8 mouse cellular contexts compared by ENCODE assay signal in the genomic region with DNA sequence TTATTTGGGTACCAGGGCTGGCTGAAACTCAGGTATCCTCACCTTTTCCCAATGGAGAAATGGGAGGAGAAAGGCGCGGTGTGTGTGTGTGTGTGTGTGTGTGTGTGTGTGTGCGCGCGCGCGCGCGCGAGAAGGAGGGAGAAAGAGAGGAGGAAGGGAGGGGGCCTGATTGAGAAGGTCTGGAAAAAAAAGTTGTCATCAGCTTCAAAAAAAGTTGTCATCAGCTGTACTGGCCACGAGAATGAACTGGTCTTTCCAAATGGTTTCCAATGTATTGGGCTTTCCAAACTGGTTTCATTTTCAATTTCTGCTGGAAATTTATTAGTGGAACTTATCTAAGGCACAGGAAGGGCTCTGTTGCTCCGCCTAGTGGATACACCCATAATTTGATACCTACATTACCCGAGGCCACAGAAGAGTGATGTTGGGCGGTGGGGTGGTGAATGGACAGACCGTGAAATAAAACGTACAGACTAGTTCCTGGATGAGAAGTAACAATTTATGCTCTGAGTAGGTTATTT. TPM values are rescaled to one million over a fixed set of nuclear protein-coding genes. Genes with fewer than 3 reads are reported as not detected.
DNase-seq lines count a peak whose midpoint lies in the region; ATAC-seq and TF ChIP-seq lines count a peak whose summit lies in the region.

No protein-coding gene starts in this region.

- H3K9ac ChIP-seq in midbrain, embryonic 11.5 days (ENCODE audit: low read length) = peak overlapping the region; percentile 62

- peak; percentile 12; the same call in 1 of the 2 replicates for TF ChIP-seq CTCF in spleen, adult 2 months (IDR thresholded peaks at IDR 0.05; ENCODE audit: extremely low read depth, insufficient read depth, insufficient read length, insufficient replicate concordance)

- peak; percentile 74 for ATAC-seq in midbrain, embryonic 11.5 days (ENCODE audit: low FRiP score)

- H3K27me3 ChIP-seq in embryonic facial prominence, embryonic 10.5 days (replicated peaks; ENCODE audit: low read depth, poor library complexity, severe bottlenecking) = no peaks in the 10 kb centered on the region
- no peaks in the 10 kb centered on the region for H3K27me3 ChIP-seq in midbrain, embryonic 11.5 days (ENCODE audit: control insufficient read depth, insufficient read depth, low read length)
- no peaks in the 10 kb centered on the region for H3K27me3 ChIP-seq in spleen, adult 2 months (ENCODE audit: control insufficient read depth, insufficient read depth, low read length)

- H3K4me2 ChIP-seq in midbrain, embryonic 11.5 days = peak overlapping the region; percentile 76

- intact Hi-C loops in left cerebral cortex, postnatal 4 days (cut with DNase I) = loop anchor here (5.0 kb wide), 2 partner anchors 57 to 72 kb away; a partner anchor contains a TSS

- peak overlapping the region; percentile 78 for H3K27ac ChIP-seq in embryonic facial prominence, embryonic 10.5 days (replicated peaks)
- peak overlapping the region; percentile 32; the same call in 1 of the 2 replicates for H3K27ac ChIP-seq in midbrain, embryonic 11.5 days (ENCODE audit: low read depth, low read length)
- H3K27ac ChIP-seq in spleen, adult 2 months (ENCODE audit: insufficient read depth, low read length) = peak overlapping the region; percentile 58; the same call in 1 of the 2 replicates

- DNase-seq in 3T3-L1 (ENCODE audit: low read depth, low spot score) = peak; percentile 96
- DNase-seq in adrenal gland, postnatal 10 days = peak; percentile 76
- peak; percentile 60 for DNase-seq in embryonic facial prominence, embryonic 10.5 days (ENCODE audit: low spot score)
- peak; percentile 86 to 90 for DNase-seq in heart, adult 18-20 months
- peak; percentile 70 for DNase-seq in kidney, adult 11 months
- DNase-seq in left cerebral cortex, postnatal 4 days = peak; percentile 61
- DNase-seq in midbrain, embryonic 11.5 days (ENCODE audit: low spot score, missing footprints) = peak; percentile 93
- peak; percentile 54 to 59 for DNase-seq in spleen, adult 2 months (ENCODE audit: low read depth in 1 of 2, low spot score in 2 of 2)

- H3K9me3 ChIP-seq in embryonic facial prominence, embryonic 10.5 days = peaks cover 12% of the 10 kb centered on the region; the same call in 1 of the 2 replicates
- no peaks in the 10 kb centered on the region for H3K9me3 ChIP-seq in midbrain, embryonic 11.5 days (ENCODE audit: control insufficient read depth, low read length)

- H3K4me1 ChIP-seq in embryonic facial prominence, embryonic 10.5 days = peaks cover 17% of the 10 kb centered on the region
- peaks cover 2% of the 10 kb centered on the region; the same call in 1 of the 2 replicates for H3K4me1 ChIP-seq in midbrain, embryonic 11.5 days (ENCODE audit: control insufficient read depth, insufficient read depth, low read length)
- no peaks in the 10 kb centered on the region; the same call in 1 of the 2 replicates for H3K4me1 ChIP-seq in spleen, adult 2 months (ENCODE audit: control insufficient read depth, insufficient read depth, insufficient read length)

- no peak for TF ChIP-seq POLR2A in spleen, adult 2 months (IDR thresholded peaks at IDR 0.05; ENCODE audit: low read depth, low read length)

- no peaks in the 10 kb centered on the region for H3K36me3 ChIP-seq in embryonic facial prominence, embryonic 10.5 days (replicated peaks)
- H3K36me3 ChIP-seq in midbrain, embryonic 11.5 days (ENCODE audit: control insufficient read depth, insufficient read depth, low read length) = no peaks in the 10 kb centered on the region
- H3K36me3 ChIP-seq in spleen, adult 2 months (ENCODE audit: control insufficient read depth, insufficient read depth, low read length) = no peaks in the 10 kb centered on the region; the same call in 1 of the 2 replicates

- WGBS in embryonic facial prominence, embryonic 10.5 days = under 1% methylated on average over 16 of the region's 16 CpGs
- WGBS in midbrain, embryonic 11.5 days = under 1% methylated on average over 15 of the region's 16 CpGs
- under 1% methylated on average over 16 of the region's 16 CpGs for WGBS in spleen, adult 2 months

- H3K4me3 ChIP-seq in embryonic facial prominence, embryonic 10.5 days = peak overlapping the region; percentile 73
- peak overlapping the region; percentile 48 for H3K4me3 ChIP-seq in midbrain, embryonic 11.5 days (ENCODE audit: low read depth, low read length)
- peak overlapping the region; percentile 78 for H3K4me3 ChIP-seq in spleen, adult 2 months (ENCODE audit: extremely low read depth, insufficient read depth, insufficient read length)

RNA-seq across cellular contexts. Expression of a gene that starts 0.5 kb away (rescaled TPM):
- 10 to 100 TPM; 29.5 to 31.3 TPM for total RNA-seq in adrenal gland, postnatal 10 days (2021)
- 22.7 and 25.8 TPM in 2 replicates for polyA plus RNA-seq in embryonic facial prominence, embryonic 10.5 days (2016; fragmentation: Nextera tagmentation; extraction: Ambion mirVana)
- 10 to 100 TPM; 30.0 to 33.2 TPM for total RNA-seq in heart, adult 18-20 months (2021)
- total RNA-seq in left cerebral cortex, postnatal 4 days (2021) = 1 to 10 TPM; 5.3 to 5.7 TPM
- polyA plus RNA-seq in midbrain, embryonic 11.5 days (2014; fragmentation: Nextera tagmentation; extraction: Ambion mirVana) = 39.4 and 39.5 TPM in 2 replicates
- 125 and 250 TPM in 2 replicates for polyA plus RNA-seq in spleen, adult 2 months (2012; rRNA removed)

RNA-seq across cellular contexts. Expression of a gene that starts 23.4 kb away (rescaled TPM):
- 10 to 100 TPM in 1 of 2 experiments, 1 to 10 TPM in 1; 3.8 to 21.0 TPM for total RNA-seq in adrenal gland, postnatal 10 days (2021)
- 0.21 and 0.27 TPM in 2 replicates for polyA plus RNA-seq in embryonic facial prominence, embryonic 10.5 days (2016; fragmentation: Nextera tagmentation; extraction: Ambion mirVana)
- total RNA-seq in heart, adult 18-20 months (2021) = not detected
- not detected for total RNA-seq in left cerebral cortex, postnatal 4 days (2021)
- 0.15 TPM in 1 of 2 replicates, not detected in the other for polyA plus RNA-seq in midbrain, embryonic 11.5 days (2014; fragmentation: Nextera tagmentation; extraction: Ambion mirVana)
- polyA plus RNA-seq in spleen, adult 2 months (2012; rRNA removed) = 0.04 TPM in 1 of 2 replicates, not detected in the other

RNA-seq across cellular contexts. Expression of a gene that starts 23.9 kb away (rescaled TPM):
- 100 to 1,000 TPM in 1 of 2 experiments, 10 to 100 TPM in 1; 79.2 to 110 TPM for total RNA-seq in adrenal gland, postnatal 10 days (2021)
- 16.6 and 18.7 TPM in 2 replicates for polyA plus RNA-seq in embryonic facial prominence, embryonic 10.5 days (2016; fragmentation: Nextera tagmentation; extraction: Ambion mirVana)
- total RNA-seq in heart, adult 18-20 months (2021) = 10 to 100 TPM; 64.0 to 71.6 TPM
- total RNA-seq in left cerebral cortex, postnatal 4 days (2021) = 1 to 10 TPM; 5.6 to 6.2 TPM
- 37.0 and 39.2 TPM in 2 replicates for polyA plus RNA-seq in midbrain, embryonic 11.5 days (2014; fragmentation: Nextera tagmentation; extraction: Ambion mirVana)
- 135 and 186 TPM in 2 replicates for polyA plus RNA-seq in spleen, adult 2 months (2012; rRNA removed)

RNA-seq across cellular contexts. Expression of a gene that starts 27.7 kb away (rescaled TPM):
- total RNA-seq in adrenal gland, postnatal 10 days (2021) = 10 to 100 TPM; 66.0 to 69.7 TPM
- polyA plus RNA-seq in embryonic facial prominence, embryonic 10.5 days (2016; fragmentation: Nextera tagmentation; extraction: Ambion mirVana) = 64.9 and 65.8 TPM in 2 replicates
- total RNA-seq in heart, adult 18-20 months (2021) = 100 to 1,000 TPM; 109 to 146 TPM
- 10 to 100 TPM; 55.5 to 60.4 TPM for total RNA-seq in left cerebral cortex, postnatal 4 days (2021)
- polyA plus RNA-seq in midbrain, embryonic 11.5 days (2014; fragmentation: Nextera tagmentation; extraction: Ambion mirVana) = 38.1 and 43.1 TPM in 2 replicates
- 19.0 and 24.4 TPM in 2 replicates for polyA plus RNA-seq in spleen, adult 2 months (2012; rRNA removed)

RNA-seq across cellular contexts. Expression of a gene that starts 39.5 kb away (rescaled TPM):
- total RNA-seq in adrenal gland, postnatal 10 days (2021) = 1 to 10 TPM; 7.9 to 8.0 TPM
- polyA plus RNA-seq in embryonic facial prominence, embryonic 10.5 days (2016; fragmentation: Nextera tagmentation; extraction: Ambion mirVana) = 30.4 and 35.4 TPM in 2 replicates
- total RNA-seq in heart, adult 18-20 months (2021) = 1 to 10 TPM; 2.6 to 3.3 TPM
- total RNA-seq in left cerebral cortex, postnatal 4 days (2021) = 1 to 10 TPM in 1 of 2 experiments, under 1 TPM in 1; 0.46 to 1.3 TPM
- 16.3 and 18.6 TPM in 2 replicates for polyA plus RNA-seq in midbrain, embryonic 11.5 days (2014; fragmentation: Nextera tagmentation; extraction: Ambion mirVana)
- polyA plus RNA-seq in spleen, adult 2 months (2012; rRNA removed) = 59.6 and 70.0 TPM in 2 replicates

Comparison
In these comparisons a context has a peak if more than half of its experiments do, and no peak if none do; other contexts are left out.
1. Peak in every context shown above with its lines: DNase-seq, ATAC-seq, H3K4me3 ChIP-seq and H3K27ac ChIP-seq.
2. RNA of a gene that starts 0.5 kb away (total RNA-seq): 30.0 to 33.2 TPM in heart, adult 18-20 months and 29.5 to 31.3 TPM in adrenal gland, postnatal 10 days; 5.3 to 5.7 TPM in left cerebral cortex, postnatal 4 days; every median in the first group is over 4 times any median in the second.
3. RNA of a gene that starts 23.4 kb away (total RNA-seq): 3.8 to 21.0 TPM in adrenal gland, postnatal 10 days; not detected in heart, adult 18-20 months and not detected in left cerebral cortex, postnatal 4 days; every median in the first group is over 4 times any median in the second.
4. RNA of a gene that starts 23.9 kb away (total RNA-seq): 79.2 to 110 TPM in adrenal gland, postnatal 10 days and 64.0 to 71.6 TPM in heart, adult 18-20 months; 5.6 to 6.2 TPM in left cerebral cortex, postnatal 4 days; every median in the first group is over 4 times any median in the second.